Mouse (Mus musculus) thymus, adult 2 months (tissue): ENCODE results near the gene Cdh18.

ENCODE experiments used
- CTCF ChIP-seq: fragments of 200-500 bp; IDR thresholded peaks from 2 replicates; pipeline ENCODE4 v1.5.1; 2012; ENCODE audit warnings: mild to moderate bottlenecking, control low read depth, low read length, moderate library complexity, borderline replicate concordance; ENCODE audit not compliant: control insufficient read depth, poor library complexity, insufficient read depth; ENCODE audit errors: extremely low read depth
- POLR2A ChIP-seq: fragments of 200-500 bp; IDR thresholded peaks from 2 replicates; pipeline ENCODE4 v1.6.1; 2012; ENCODE audit warnings: mild to moderate bottlenecking, low read length, control low read depth, moderate library complexity; ENCODE audit not compliant: control insufficient read depth, poor library complexity, insufficient read depth; ENCODE audit errors: extremely low read depth

- TF ChIP-seq CTCF (no peak), POLR2A (no peak)
Measured at GRCm38 (mm10) chr15:22511271-22511670, 37.6 kb upstream of the Cdh18 start.
